Mouse (Mus musculus) kidney, postnatal 0 days (tissue): ENCODE data around the gene Cdc14a. TPM values are rescaled to one million over a fixed set of nuclear protein-coding genes. Genes with fewer than 3 reads are reported as not detected.
A peak's percentile ranks its signal among the peaks of the same experiment; 100 is the strongest.

Experiments
- ATAC-seq: fragments of 200-750 bp; cut with Nextera tagmentation; replicated peaks from 2 replicates; pipeline ENCODE4 v1.8.0; 2017; ENCODE audit warnings: low read depth, moderate number of reproducible peaks, moderate TSS enrichment, moderate library complexity; ENCODE audit not compliant: low FRiP score
- DNase-seq: peaks from one replicate; pipeline ENCODE4 v3.0.0-alpha.2; 2016; ENCODE audit warnings: low spot score
- H3K27ac ChIP-seq: fragments of 300-500 bp; sonication (generic); 2 replicates; pipeline ENCODE4 v1.5.1; 2014; ENCODE audit warnings: mild to moderate bottlenecking
- H3K27me3 ChIP-seq: fragments of 300-500 bp; sonication (generic); 2 replicates; pipeline ENCODE4 v1.6.1; 2014; ENCODE audit warnings: low read length, mixed read lengths; ENCODE audit not compliant: insufficient read depth
- H3K36me3 ChIP-seq: fragments of 300-500 bp; sonication (generic); 2 replicates; pipeline ENCODE4 v1.6.1; 2014; ENCODE audit warnings: low read length, mixed read lengths; ENCODE audit not compliant: insufficient read depth
- H3K4me1 ChIP-seq: fragments of 300-500 bp; sonication (generic); replicated peaks from 2 replicates; pipeline ENCODE4 v1.6.1; 2014; ENCODE audit warnings: antibody characterized with exemption, low read length, mixed read lengths; ENCODE audit not compliant: insufficient read depth
- H3K4me2 ChIP-seq: fragments of 300-500 bp; sonication (generic); 2 replicates; pipeline ENCODE4 v1.6.1; 2014; ENCODE audit warnings: mild to moderate bottlenecking, low read length, moderate library complexity, mixed read lengths
- H3K4me3 ChIP-seq: fragments of 300-500 bp; sonication (generic); replicated peaks from 2 replicates; pipeline ENCODE4 v1.5.1; 2014; ENCODE audit warnings: low read depth, low read length
- H3K9ac ChIP-seq: fragments of 300-500 bp; sonication (generic); 2 replicates; pipeline ENCODE4 v1.6.1; 2014; ENCODE audit warnings: low read depth, low read length
- H3K9me3 ChIP-seq: fragments of 300-500 bp; sonication (generic); replicated peaks from 2 replicates; pipeline ENCODE4 v1.6.1; 2016; ENCODE audit warnings: low read length, inconsistent platforms, mixed read lengths
- CTCF ChIP-seq: IDR thresholded peaks from 2 replicates; pipeline ENCODE4 v1.5.1; 2016; ENCODE audit warnings: antibody characterized with exemption, low read depth, mild to moderate bottlenecking, moderate library complexity
- WGBS: fragments of 180-500 bp; shearing (Covaris S2); extraction: QIAGEN DNeasy Blood & Tissue Kit; methylation state at CpG from one replicate; pipeline ENCODE4 v1.1.7; 2014; 5-methylcytosine and 5-hydroxymethylcytosine counted together
- polyA plus RNA-seq: library from polyadenylated mRNA; unstranded; fragments of >200 nt; fragmentation: Nextera tagmentation; extraction: Ambion mirVana; gene quantifications from 2 replicates; pipeline ENCODE4 v1.2.1, GENCODE M21; 2015

Cdc14a gene
- polyA plus RNA-seq, 1 experiment from 2014 or later, result 12.9 TPM

DNA sequence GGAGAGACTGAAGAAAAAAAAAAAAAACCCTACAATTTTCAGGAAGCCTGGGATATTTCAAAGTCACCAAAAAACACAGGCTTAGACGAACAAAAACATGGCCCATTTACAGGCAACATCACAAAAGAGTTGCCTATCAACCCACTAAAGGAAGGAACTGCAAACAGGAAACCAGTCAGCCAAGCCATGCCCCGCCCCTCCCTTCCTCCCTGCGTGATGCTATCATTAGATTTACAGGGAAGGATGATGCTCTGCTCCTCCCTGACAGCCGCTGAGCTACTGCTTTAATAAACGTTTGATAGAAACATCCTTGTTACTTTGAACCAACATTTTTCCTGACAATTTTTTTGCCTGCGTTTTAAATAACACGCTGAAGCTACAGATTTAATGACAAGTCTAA lies 39.5 kb downstream of the Cdc14a start:
- Histone ChIP-seq H3K9me3 (no peaks in the 10 kb centered on the region), H3K4me3 (no peak overlapping the region), H3K9ac (no peak overlapping the region), H3K27ac (peak overlapping the region; percentile 76), H3K4me2 (no peak overlapping the region), H3K27me3 (no peaks in the 10 kb centered on the region), H3K4me1 (0 out of 2 replicates have a peak, but pooled peaks cover 4% of the 10 kb centered on the region), H3K36me3 (0 out of 2 replicates have a peak, but pooled peaks cover 3% of the 10 kb centered on the region)
- WGBS, result 60% methylated on average over 7 of the region's 7 CpGs
- ATAC-seq (no peak), DNase-seq (peak; percentile 59)
- TF ChIP-seq CTCF, result no peak

DNA sequence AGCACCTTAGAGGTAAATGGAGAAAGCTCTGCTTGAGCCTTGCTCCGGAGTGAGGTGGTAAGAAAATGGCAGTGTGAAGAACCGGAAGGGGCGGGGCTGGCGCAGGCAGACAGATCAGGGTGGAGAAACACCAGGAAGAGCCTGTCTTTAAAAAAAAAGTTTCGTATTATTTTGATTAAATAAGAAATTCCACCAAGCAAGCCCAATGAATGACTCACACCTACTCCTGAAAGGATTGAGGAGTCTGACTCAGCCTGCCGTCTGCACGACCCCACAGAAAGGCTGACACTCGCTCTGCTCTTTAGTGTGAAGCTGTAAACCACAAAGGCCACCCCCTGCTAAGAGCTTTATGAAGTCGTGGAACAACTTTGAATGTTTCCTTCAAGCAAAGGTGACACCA lies 43.5 kb downstream of the Cdc14a start:
- no peak overlapping the region for H3K4me3 ChIP-seq
- TF ChIP-seq CTCF, result no peak
- H3K9me3 ChIP-seq, result no peaks in the 10 kb centered on the region
- no peaks in the 10 kb centered on the region for H3K36me3 ChIP-seq
- H3K27me3 ChIP-seq, result no peaks in the 10 kb centered on the region
- peaks cover 6% of the 10 kb centered on the region; the same call in 1 of the 2 replicates for H3K4me1 ChIP-seq
- H3K4me2 ChIP-seq, result no peak overlapping the region
- WGBS, result 55% methylated on average over 9 of the region's 9 CpGs
- ATAC-seq (no peak), DNase-seq (no peak)
- H3K27ac ChIP-seq, result no peak overlapping the region
- H3K9ac ChIP-seq, result no peak overlapping the region

DNA sequence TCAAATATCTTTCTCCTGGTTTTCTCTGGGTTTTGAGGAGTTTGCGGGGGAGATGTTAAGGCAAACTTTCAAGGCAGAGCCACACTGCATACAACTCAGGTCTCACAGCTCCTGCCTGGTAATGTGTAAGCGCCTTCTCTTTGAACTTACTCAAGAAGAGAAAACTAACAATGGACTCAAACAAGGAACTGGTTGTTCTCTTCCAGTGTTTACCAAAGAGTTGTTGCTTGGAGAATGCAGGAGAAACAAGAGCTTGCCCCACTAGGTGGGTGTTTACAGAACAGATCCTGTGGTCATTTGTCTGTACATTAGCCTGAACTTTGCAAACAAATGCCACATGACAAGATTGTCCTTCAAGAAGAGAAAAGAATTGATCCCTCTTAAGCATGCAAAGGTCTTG lies 48.4 kb downstream of the Cdc14a start:
- Histone ChIP-seq H3K9me3 (no peaks in the 10 kb centered on the region), H3K9ac (no peak overlapping the region), H3K27ac (peak overlapping the region; percentile 10; the same call in 1 of the 2 replicates), H3K4me2 (no peak overlapping the region), H3K4me1 (peaks cover 6% of the 10 kb centered on the region; the same call in 1 of the 2 replicates), H3K36me3 (no peaks in the 10 kb centered on the region), H3K4me3 (no peak overlapping the region), H3K27me3 (no peaks in the 10 kb centered on the region)
- ATAC-seq, result no peak
- 73% methylated on average over 2 of the region's 2 CpGs for WGBS
- no peak for DNase-seq
- no peak for TF ChIP-seq CTCF

DNA sequence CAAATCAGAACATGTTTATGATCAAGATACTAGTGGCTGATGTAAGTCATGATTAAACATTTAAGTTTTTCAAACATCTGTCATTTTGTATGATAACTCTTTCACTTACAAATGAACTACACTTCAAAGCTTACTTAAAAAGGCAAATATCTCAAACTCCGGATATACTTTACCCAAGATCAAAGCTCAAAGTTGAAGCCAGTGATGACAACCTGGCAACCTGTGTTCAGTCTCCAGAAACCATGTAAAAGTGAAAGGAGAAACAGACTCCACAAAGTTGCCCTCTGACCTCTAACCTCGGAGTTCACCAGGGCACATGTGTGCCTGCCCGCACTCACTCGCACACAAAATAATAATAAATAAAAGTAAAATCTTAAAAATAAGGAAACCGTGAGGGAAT lies 49.3 kb downstream of the Cdc14a start:
- H3K4me1 ChIP-seq, result peaks cover 6% of the 10 kb centered on the region; the same call in 1 of the 2 replicates
- ATAC-seq (no peak), DNase-seq (no peak)
- H3K36me3 ChIP-seq, result no peaks in the 10 kb centered on the region
- H3K4me2 ChIP-seq, result no peak overlapping the region
- H3K27me3 ChIP-seq, result no peaks in the 10 kb centered on the region
- no peak overlapping the region for H3K4me3 ChIP-seq
- TF ChIP-seq CTCF, result no peak
- H3K9ac ChIP-seq, result no peak overlapping the region
- H3K27ac ChIP-seq, result no peak overlapping the region
- no peaks in the 10 kb centered on the region for H3K9me3 ChIP-seq
- 87% methylated on average over 5 of the region's 5 CpGs for WGBS

DNA sequence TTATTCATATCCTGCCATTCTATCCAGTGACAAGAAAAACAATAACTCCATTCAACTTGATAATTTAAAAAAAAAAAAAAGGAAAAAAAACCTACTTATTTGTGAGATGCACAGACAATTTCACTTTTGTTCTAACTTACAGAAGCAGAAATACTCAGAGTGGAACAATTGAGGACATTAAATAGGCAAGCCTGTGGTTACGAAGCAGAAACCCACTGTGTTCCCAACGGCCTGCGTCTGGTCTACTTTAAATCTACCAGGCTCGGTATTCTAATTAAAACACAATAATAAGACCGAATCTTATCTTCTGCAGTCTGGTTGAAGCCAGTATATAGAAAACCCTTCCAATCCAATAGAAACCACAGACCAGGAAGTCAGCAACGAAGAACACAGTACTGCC lies 50.6 kb downstream of the Cdc14a start:
- ATAC-seq (no peak), DNase-seq (no peak)
- 79% methylated on average over 6 of the region's 6 CpGs for WGBS
- Histone ChIP-seq H3K4me2 (no peak overlapping the region), H3K4me3 (no peak overlapping the region), H3K27me3 (no peaks in the 10 kb centered on the region), H3K27ac (no peak overlapping the region), H3K9ac (no peak overlapping the region), H3K36me3 (no peaks in the 10 kb centered on the region), H3K9me3 (no peaks in the 10 kb centered on the region), H3K4me1 (peaks cover 13% of the 10 kb centered on the region; the same call in 1 of the 2 replicates)
- no peak for TF ChIP-seq CTCF

DNA sequence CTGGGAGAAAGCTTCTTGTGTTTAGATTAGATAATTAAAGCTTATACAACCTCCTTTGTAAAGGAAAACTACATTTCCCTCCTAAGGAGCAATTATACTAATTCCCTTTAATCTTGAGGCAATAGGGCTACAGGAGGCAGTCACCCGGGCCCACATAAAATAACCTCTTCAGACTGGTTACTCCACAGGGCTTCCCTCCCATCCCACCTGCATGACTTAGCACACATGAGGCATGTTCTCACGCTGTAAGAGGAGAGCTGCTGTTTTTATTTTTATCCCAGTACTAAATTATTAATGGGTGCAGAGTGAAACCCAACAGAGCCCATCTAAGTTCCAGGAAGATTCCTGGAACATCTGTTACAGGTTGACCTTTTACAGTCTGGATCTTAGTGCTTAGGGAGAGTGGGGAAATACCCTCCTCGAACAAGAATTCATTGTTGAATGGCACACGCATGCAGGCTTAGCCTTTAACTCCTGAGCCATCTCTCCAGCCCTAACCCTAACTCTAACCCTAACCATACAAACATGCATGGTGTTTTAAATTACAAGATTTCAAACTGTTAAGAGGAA lies 54.9 kb downstream of the Cdc14a start:
- 0 out of 2 replicates have a peak overlapping the region, but pooled peaks have one; percentile 16 for H3K27ac ChIP-seq
- peak; percentile 84 for ATAC-seq
- 31% methylated on average over 4 of the region's 4 CpGs for WGBS

More for the DNA sequence above, 54.9 kb downstream of the Cdc14a start:
- Histone ChIP-seq H3K4me3 (no peak overlapping the region), H3K36me3 (no peaks in the 10 kb centered on the region), H3K9me3 (no peaks in the 10 kb centered on the region), H3K4me2 (no peak overlapping the region), H3K27me3 (no peaks in the 10 kb centered on the region), H3K4me1 (0 out of 2 replicates have a peak, but pooled peaks cover 7% of the 10 kb centered on the region), H3K9ac (no peak overlapping the region)
- DNase-seq, result peak; percentile 42
- no peak for TF ChIP-seq CTCF
